Mouse (Mus musculus) CH12.LX (cell line): Measurements from ENCODE around the gene Ggcx. TPM values are rescaled to one million over a fixed set of nuclear protein-coding genes. Genes with fewer than 3 reads are reported as not detected.
A peak's percentile ranks its signal among the peaks of the same experiment; 100 is the strongest.

Experiments used
- DNase-seq: peaks from one replicate; pipeline ENCODE4 v3.0.0-alpha.2; 2013; ENCODE audit errors: extremely low read depth
- H3K27ac ChIP-seq: 2 replicates; pipeline ENCODE4 v1.5.1; 2012; ENCODE audit warnings: low read depth, mild to moderate bottlenecking, control low read depth, moderate library complexity; ENCODE audit not compliant: insufficient read depth
- H3K27me3 ChIP-seq: replicated peaks from 2 replicates; pipeline ENCODE3; 2012; ENCODE audit warnings: inconsistent platforms
- H3K36me3 ChIP-seq, 2 experiments: replicated peaks in 1 of 2; 2 replicates each; pipeline versions ENCODE3 to v1.6.1; 2012; ENCODE audit warnings: inconsistent platforms in 1 of 2, low read length in 1 of 2, mild to moderate bottlenecking in 1 of 2, mixed read lengths in 1 of 2, moderate library complexity in 1 of 2; ENCODE audit not compliant: control insufficient read depth in 1 of 2, insufficient read depth in 1 of 2
- H3K4me1 ChIP-seq, 2 experiments: 2 replicates each; pipeline ENCODE4 v1.6.1; 2012; ENCODE audit warnings: inconsistent platforms in 1 of 2, moderate library complexity in 1 of 2; ENCODE audit not compliant: insufficient read depth in 2 of 2, control insufficient read depth in 1 of 2
- H3K4me2 ChIP-seq: 2 replicates; pipeline ENCODE4 v1.6.1; 2012; ENCODE audit warnings: low read depth, mild to moderate bottlenecking, control low read depth; ENCODE audit not compliant: poor library complexity, insufficient read depth, severe bottlenecking
- H3K4me3 ChIP-seq, 3 experiments: fragments of 150-350 bp in 1 of 3; sonication (generic) in 1 of 3; replicated peaks in 1 of 3; 2 replicates each; pipeline versions ENCODE3 to v1.5.1; 2011 to 2012; ENCODE audit warnings: low read depth in 2 of 3, low read length in 2 of 3, mild to moderate bottlenecking in 2 of 3, moderate library complexity in 2 of 3, control low read depth in 1 of 3, improper control_type of control experiment in 1 of 3, inconsistent platforms in 1 of 3, mixed read lengths in 1 of 3; ENCODE audit not compliant: poor library complexity in 1 of 3
- H3K79me2 ChIP-seq: replicated peaks from 2 replicates; pipeline ENCODE4 v1.6.1; 2012; ENCODE audit warnings: mild to moderate bottlenecking, moderate library complexity; ENCODE audit not compliant: control insufficient read depth, poor library complexity, insufficient read depth, severe bottlenecking; ENCODE audit errors: extremely low read depth
- H3K9ac ChIP-seq: 2 replicates; pipeline ENCODE4 v1.6.1; 2012; ENCODE audit warnings: low read depth, mild to moderate bottlenecking, control low read depth, moderate library complexity; ENCODE audit not compliant: insufficient read depth
- H3K9me3 ChIP-seq: replicated peaks from 2 replicates; pipeline ENCODE3; 2012; ENCODE audit warnings: low read length, inconsistent platforms, mixed read lengths
- BHLHE40 ChIP-seq: IDR thresholded peaks from 2 replicates; pipeline ENCODE4 v1.6.1; 2011; ENCODE audit warnings: mild to moderate bottlenecking, low read depth, low read length, improper control_type of control experiment
- CHD1 ChIP-seq: IDR thresholded peaks from 2 replicates; pipeline ENCODE4 v1.6.1; 2012; ENCODE audit warnings: low read depth, low read length, improper control_type of control experiment, inconsistent platforms
- CTCF ChIP-seq, 2 experiments: IDR thresholded peaks in 1 of 2; conservative IDR thresholded peaks in 1 of 2; 2 replicates each; pipeline ENCODE4 v1.5.1; 2011 to 2012; ENCODE audit warnings: low read depth in 2 of 2, low read length in 2 of 2, improper control_type of control experiment in 1 of 2, inconsistent platforms in 1 of 2, mild to moderate bottlenecking in 1 of 2, moderate library complexity in 1 of 2
- HCFC1 ChIP-seq: IDR thresholded peaks from 2 replicates; pipeline ENCODE4 v1.6.1; 2012; ENCODE audit warnings: low read depth, mild to moderate bottlenecking, inconsistent platforms, low read length, improper control_type of control experiment
- IRF4 ChIP-seq: IDR thresholded peaks from 2 replicates; pipeline ENCODE4 v1.6.1; 2014; ENCODE audit warnings: low read depth, mild to moderate bottlenecking, inconsistent platforms, low read length, improper control_type of control experiment
- KAT2A ChIP-seq: IDR thresholded peaks from 2 replicates; pipeline ENCODE4 v1.6.1; 2012; ENCODE audit warnings: low read length, improper control_type of control experiment, inconsistent platforms; ENCODE audit not compliant: insufficient replicate concordance
- MAFK ChIP-seq: IDR thresholded peaks from 2 replicates; pipeline ENCODE4 v1.6.1; 2011; ENCODE audit warnings: low read length, improper control_type of control experiment; ENCODE audit not compliant: insufficient replicate concordance
- MAX ChIP-seq: IDR thresholded peaks from 2 replicates; pipeline ENCODE4 v1.6.1; 2011; ENCODE audit warnings: low read length, improper control_type of control experiment
- MAZ ChIP-seq: IDR thresholded peaks from 2 replicates; pipeline ENCODE4 v1.6.1; 2012; ENCODE audit warnings: low read depth, mild to moderate bottlenecking, inconsistent platforms, low read length, improper control_type of control experiment, moderate library complexity
- MEF2A ChIP-seq: IDR thresholded peaks from 2 replicates; pipeline ENCODE4 v1.6.1; 2014; ENCODE audit warnings: low read depth, mild to moderate bottlenecking, inconsistent platforms, low read length, improper control_type of control experiment, borderline replicate concordance
- MYC ChIP-seq: IDR thresholded peaks from 2 replicates; pipeline ENCODE4 v1.6.1; 2011; ENCODE audit warnings: low read depth, mild to moderate bottlenecking, improper control_type of control experiment, low read length
- PAX5 ChIP-seq: IDR thresholded peaks from 2 replicates; pipeline ENCODE4 v1.6.1; 2012; ENCODE audit warnings: low read length, inconsistent platforms, mixed read lengths
- RAD21 ChIP-seq: IDR thresholded peaks from 2 replicates; pipeline ENCODE4 v1.6.1; 2011; ENCODE audit warnings: low read depth, mild to moderate bottlenecking, low read length, improper control_type of control experiment, moderate library complexity
- RCOR1 ChIP-seq: conservative IDR thresholded peaks from 2 replicates; pipeline ENCODE4 v1.6.1; 2012; ENCODE audit warnings: low read depth, mild to moderate bottlenecking, inconsistent platforms, low read length, improper control_type of control experiment
- SMC3 ChIP-seq: IDR thresholded peaks from 2 replicates; pipeline ENCODE4 v1.6.1; 2011; ENCODE audit warnings: low read depth, low read length, improper control_type of control experiment
- TCF12 ChIP-seq: IDR thresholded peaks from 2 replicates; pipeline ENCODE4 v1.6.1; 2014; ENCODE audit warnings: low read depth, mild to moderate bottlenecking, inconsistent platforms, low read length, improper control_type of control experiment
- UBTF ChIP-seq: IDR thresholded peaks from 2 replicates; pipeline ENCODE4 v1.6.1; 2012; ENCODE audit warnings: low read depth, mild to moderate bottlenecking, inconsistent platforms, low read length, improper control_type of control experiment, moderate library complexity
- ZC3H11A ChIP-seq: IDR thresholded peaks from 2 replicates; pipeline ENCODE4 v1.6.1; 2012; ENCODE audit warnings: low read depth, mild to moderate bottlenecking, inconsistent platforms, low read length, improper control_type of control experiment
- ZKSCAN1 ChIP-seq: IDR thresholded peaks from 2 replicates; pipeline ENCODE4 v1.6.1; 2012; ENCODE audit warnings: low read depth, inconsistent platforms, low read length, improper control_type of control experiment, borderline replicate concordance
- ZMIZ1 ChIP-seq: IDR thresholded peaks from 2 replicates; pipeline ENCODE4 v1.6.1; 2012; ENCODE audit warnings: low read depth, mild to moderate bottlenecking, inconsistent platforms, low read length, improper control_type of control experiment
- ZNF384 ChIP-seq: IDR thresholded peaks from 2 replicates; pipeline ENCODE4 v1.6.1; 2012; ENCODE audit warnings: low read depth, low read length, improper control_type of control experiment, inconsistent platforms
- dilution Hi-C: fragments of 300-500 bp; cut with MboI; formaldehyde crosslinking; loops from 2 replicates; pipeline ENCODE4 v1.14.3; 2020; ENCODE audit warnings: low sequenced_read_pairs; ENCODE audit not compliant: extremely low pct_unique_long_range_greater_than_20kb, extremely low pct_ligation_motif_present
- in situ Hi-C: fragments of 300-500 bp; cut with MboI; formaldehyde crosslinking; loops from 3 replicates; pipeline ENCODE4 v1.14.3; 2019; ENCODE audit warnings: low sequenced_read_pairs, low pct_ligation_motif_present, low pct_unique_long_range_greater_than_20kb, mixed read lengths
- polyA plus RNA-seq: library from polyadenylated mRNA; unstranded; fragments of >175 nt; gene quantifications from 2 replicates; pipeline ENCODE4 v1.2.1, GENCODE M21; 2012; ENCODE audit warnings: low read depth; ENCODE audit not compliant: insufficient read length
- total RNA-seq, 2 experiments: library from RNA; depleted of rRNA; stranded (reverse); fragments of 300-350 nt in 1 of 2; fragments of >200 nt in 1 of 2; gene quantifications; 2 replicates each; pipeline ENCODE4 v1.2.3; 2012 to 2014

Ggcx gene
- total and polyA plus RNA-seq, 3 experiments, result 5.2 to 7.8 (median 6.7) TPM

- Histone ChIP-seq H3K4me2 (peak overlapping the region; percentile 69), H3K36me3 (peaks cover 7 to 43% of the 10 kb centered on the region in 2 experiments), H3K4me3 (peak overlapping the region; percentile 19 to 74 (median 71)), H3K27ac (no peak overlapping the region), H3K27me3 (no peaks in the 10 kb centered on the region), H3K9me3 (peaks cover 2% of the 10 kb centered on the region), H3K9ac (peak overlapping the region; percentile 89), H3K79me2 (no peaks in the 10 kb centered on the region)
- no peak for DNase-seq
- in situ Hi-C loops (no loop called here), dilution Hi-C loops (no loop called here)
- no peak for TF ChIP-seq PAX5
- no peak for TF ChIP-seq SMC3
- TF ChIP-seq ZNF384, result no peak
- no peak for TF ChIP-seq RAD21
- no peak for TF ChIP-seq ZC3H11A
- no peak for TF ChIP-seq MEF2A
- TF ChIP-seq TCF12, result no peak
- no peak for TF ChIP-seq UBTF
- TF ChIP-seq BHLHE40, result no peak
- TF ChIP-seq ZMIZ1, result no peak
- no peak for TF ChIP-seq ZKSCAN1
- TF ChIP-seq IRF4, result no peak
- TF ChIP-seq MAFK, result no peak
- TF ChIP-seq CTCF (conservative IDR thresholded peaks at IDR 0.05 in 1 of 2, IDR thresholded peaks at IDR 0.05 in 1 of 2; ENCODE audit: low read depth in 2 of 2, low read length in 2 of 2), result no peak
- no peak for TF ChIP-seq MYC
- TF ChIP-seq, all 38 proteins: peak for 0
- peaks cover 3 to 16% of the 10 kb centered on the region in 2 experiments for H3K4me1 ChIP-seq
These were observed 25.2 kb upstream of the Ggcx start for GRCm38 (mm10) chr6:72388791-72389329.

DNA sequence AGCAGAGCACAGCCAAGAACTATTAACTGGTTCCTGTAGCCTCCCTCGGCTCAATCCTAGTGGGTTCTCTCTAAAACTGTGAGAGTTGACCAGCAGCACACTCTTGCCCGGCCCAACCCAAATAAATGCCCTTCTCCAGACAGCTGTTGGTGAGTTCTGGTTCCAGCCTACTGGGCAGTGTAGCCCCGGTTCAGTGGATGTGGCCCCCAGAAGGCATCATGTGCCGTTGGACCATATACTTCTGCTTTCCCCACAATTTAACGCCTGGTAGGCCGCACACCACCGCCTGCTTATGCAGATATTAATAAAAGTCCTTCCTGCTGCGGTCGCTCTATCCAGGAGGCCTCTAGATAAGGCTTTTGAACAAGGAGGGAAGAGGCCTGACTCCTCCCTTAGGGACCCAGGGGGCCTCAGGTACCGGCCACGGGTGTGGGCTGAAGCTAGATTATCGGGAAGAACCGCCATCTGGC lies 24.6 kb upstream of the Ggcx start:
- DNase-seq, result peak; percentile 41
- Histone ChIP-seq H3K36me3 (peaks cover 7 to 38% of the 10 kb centered on the region in 2 experiments), H3K4me1 (peaks cover 7 to 19% of the 10 kb centered on the region in 2 experiments), H3K4me3 (peak overlapping the region; percentile 71 to 75 (median 74)), H3K9ac (peak overlapping the region; percentile 89), H3K4me2 (peak overlapping the region; percentile 69), H3K79me2 (no peaks in the 10 kb centered on the region), H3K9me3 (peaks cover 2% of the 10 kb centered on the region), H3K27ac (peak overlapping the region; percentile 37; the same call in 1 of the 2 replicates), H3K27me3 (no peaks in the 10 kb centered on the region)
- dilution Hi-C loops, result no loop called here
- TF ChIP-seq BHLHE40 (peak; percentile 71), MAX (no peak), CHD1 (peak; percentile 58; the same call in 1 of the 2 replicates), HCFC1 (peak; percentile 27), MAZ (0 out of 2 replicates have a peak, but pooled peaks have one; percentile 55), IRF4 (0 out of 2 replicates have a peak, but pooled peaks have one; percentile 19), KAT2A (0 out of 2 replicates have a peak, but pooled peaks have one; percentile 45), PAX5 (no peak), UBTF (0 out of 2 replicates have a peak, but pooled peaks have one; percentile 15), TCF12 (0 out of 2 replicates have a peak, but pooled peaks have one; percentile 22), RCOR1 (0 out of 2 replicates have a peak, but pooled peaks have one; percentile 62)
- in situ Hi-C loops, result no loop called here
